Mouse (Mus musculus) limb, embryonic 10.5 days (tissue): ENCODE data around the gene Cnnm4. TPM values are rescaled to one million over a fixed set of nuclear protein-coding genes. Genes with fewer than 3 reads are reported as not detected.

Experiments
- DNase-seq: peaks from one replicate; pipeline ENCODE4 v3.0.0-alpha.2; 2017; ENCODE audit warnings: low spot score
- H3K27ac ChIP-seq: fragments of 300-500 bp; sonication (generic); 2 replicates; pipeline ENCODE4 v1.5.1; 2016; ENCODE audit warnings: mild to moderate bottlenecking
- H3K27me3 ChIP-seq: fragments of 300-500 bp; sonication (generic); 2 replicates; pipeline ENCODE4 v1.6.1; 2016; ENCODE audit warnings: low read depth, mild to moderate bottlenecking; ENCODE audit not compliant: poor library complexity, severe bottlenecking
- H3K36me3 ChIP-seq: fragments of 300-500 bp; sonication (generic); 2 replicates; pipeline ENCODE4 v1.6.1; 2016; ENCODE audit warnings: mild to moderate bottlenecking, moderate library complexity
- H3K4me1 ChIP-seq: fragments of 300-500 bp; sonication (generic); 2 replicates; pipeline ENCODE4 v1.6.1; 2016
- H3K4me3 ChIP-seq: fragments of 300-500 bp; sonication (generic); 2 replicates; pipeline ENCODE4 v1.5.1; 2016; ENCODE audit warnings: mild to moderate bottlenecking, moderate library complexity
- H3K9me3 ChIP-seq: fragments of 300-500 bp; sonication (generic); replicated peaks from 2 replicates; pipeline ENCODE4 v1.6.1; 2016; ENCODE audit warnings: mild to moderate bottlenecking
- WGBS: fragments of 180-500 bp; shearing (Covaris S2); methylation state at CpG from one replicate; pipeline ENCODE4 v1.1.7; 2016; 5-methylcytosine and 5-hydroxymethylcytosine counted together
- microRNA-seq: library from miRNA; unstranded; fragments of <30 nt; microRNA quantifications from one replicate; pipeline ENCODE4, GENCODE M21; 2017
- polyA plus RNA-seq: library from polyadenylated mRNA; unstranded; fragments of >200 nt; fragmentation: Nextera tagmentation; extraction: Ambion mirVana; gene quantifications from 2 replicates; pipeline ENCODE4 v1.2.1, GENCODE M21; 2016

Cnnm4 gene
- polyA plus RNA-seq, 1 experiment from 2014 or later = 17.5 TPM

- WGBS = 69% methylated on average over 21 of the region's 21 CpGs
- H3K4me1 ChIP-seq = peaks cover 53% of the 10 kb centered on the region
- H3K36me3 ChIP-seq = peaks cover 62% of the 10 kb centered on the region
- H3K27ac ChIP-seq = peak overlapping the region; percentile 99
- H3K9me3 ChIP-seq = no peaks in the 10 kb centered on the region
- DNase-seq = no peak
- H3K27me3 ChIP-seq = no peaks in the 10 kb centered on the region
- H3K4me3 ChIP-seq = peak overlapping the region; percentile 94
Observed at GRCm38 (mm10) chr1:36554633-36555399, 83.4 kb downstream of the Cnnm4 start.

GRCm38 (mm10) chr1:36555798-36556395 is 84.5 kb downstream of the Cnnm4 start:
- H3K27ac ChIP-seq = peak overlapping the region; percentile 99
- peaks cover 57% of the 10 kb centered on the region for H3K4me1 ChIP-seq
- H3K4me3 ChIP-seq = peak overlapping the region; percentile 94
- WGBS = 5% methylated on average over 8 of the region's 8 CpGs
- DNase-seq = peak; percentile 62
- H3K36me3 ChIP-seq = peaks cover 51% of the 10 kb centered on the region
- H3K27me3 ChIP-seq = no peaks in the 10 kb centered on the region
- no peaks in the 10 kb centered on the region for H3K9me3 ChIP-seq

GRCm38 (mm10) chr1:36556553-36557456 is 85.4 kb downstream of the Cnnm4 start:
- peak overlapping the region; percentile 94 for H3K4me3 ChIP-seq
- H3K27ac ChIP-seq = peak overlapping the region; percentile 99
- under 1% methylated on average over 52 of the region's 52 CpGs for WGBS
- peaks cover 66% of the 10 kb centered on the region for H3K4me1 ChIP-seq
- no peaks in the 10 kb centered on the region for H3K27me3 ChIP-seq
- H3K36me3 ChIP-seq = peaks cover 42% of the 10 kb centered on the region
- DNase-seq = peak; percentile 98
- H3K9me3 ChIP-seq = no peaks in the 10 kb centered on the region

- Histone ChIP-seq H3K4me3 (peak overlapping the region; percentile 94), H3K36me3 (peaks cover 34% of the 10 kb centered on the region), H3K27ac (peak overlapping the region; percentile 99), H3K4me1 (peaks cover 72% of the 10 kb centered on the region), H3K9me3 (no peaks in the 10 kb centered on the region), H3K27me3 (no peaks in the 10 kb centered on the region)
- WGBS = under 1% methylated on average over 48 of the region's 48 CpGs
- DNase-seq = peak; percentile 89
Observed at GRCm38 (mm10) chr1:36557457-36558011, 86.1 kb downstream of the Cnnm4 start.

Small RNAs within 50 kb of the gene (microRNA-seq; reads per million reads assigned to microRNA genes)
- not detected for gene Gm47280

Other genes starting within 250 kb of the Cnnm4 start
- 54.1 and 55.2 TPM in 2 replicates for gene Uggt1, start 226.9 kb upstream of the Cnnm4 start, polyA plus RNA-seq
- gene Neurl3, start 196.9 kb upstream of the Cnnm4 start, polyA plus RNA-seq = 0.45 and 1.0 TPM in 2 replicates
- gene Arid5a, start 163.9 kb upstream of the Cnnm4 start, polyA plus RNA-seq = 2.8 and 4.2 TPM in 2 replicates
- gene Kansl3, start 102.4 kb upstream of the Cnnm4 start, polyA plus RNA-seq = 50.3 and 53.4 TPM in 2 replicates
- 1.1 and 1.7 TPM in 2 replicates for gene Fer1l5, start 99.3 kb upstream of the Cnnm4 start, polyA plus RNA-seq
- gene Lman2l, start 26.3 kb upstream of the Cnnm4 start, polyA plus RNA-seq = 53.7 and 59.8 TPM in 2 replicates
- 3.6 and 4.5 TPM in 2 replicates for gene Cnnm3, start 40.2 kb downstream of the Cnnm4 start, polyA plus RNA-seq
- gene Ankrd23, start 65.3 kb downstream of the Cnnm4 start, polyA plus RNA-seq = 14.3 and 16.8 TPM in 2 replicates
- gene Gm42417, start 67.8 kb downstream of the Cnnm4 start, polyA plus RNA-seq = 0.39 TPM in 1 of 2 replicates, not detected in the other
- 19.5 and 20.3 TPM in 2 replicates for gene Ankrd39, start 75.8 kb downstream of the Cnnm4 start, polyA plus RNA-seq
- 28.5 and 34.2 TPM in 2 replicates for gene Sema4c, start 86.7 kb downstream of the Cnnm4 start, polyA plus RNA-seq
- 1.3 and 1.6 TPM in 2 replicates for gene Fam178b, start 211.6 kb downstream of the Cnnm4 start, polyA plus RNA-seq
- gene Cox5b, start 219.8 kb downstream of the Cnnm4 start, polyA plus RNA-seq = 535 and 559 TPM in 2 replicates
- not detected in 2 replicates for gene 4933424G06Rik, start 238.5 kb downstream of the Cnnm4 start, polyA plus RNA-seq
- 155 and 156 TPM in 2 replicates for gene Actr1b, start 242.8 kb downstream of the Cnnm4 start, polyA plus RNA-seq